Mouse (Mus musculus) cerebellum, adult 18-20 months (tissue): Measurements from ENCODE around the gene Kcnj14.

Experiments used
- DNase-seq, 2 experiments: peaks; one replicate each; pipeline ENCODE4 v3.0.0; 2021

Gene Kcnj14

DNA sequence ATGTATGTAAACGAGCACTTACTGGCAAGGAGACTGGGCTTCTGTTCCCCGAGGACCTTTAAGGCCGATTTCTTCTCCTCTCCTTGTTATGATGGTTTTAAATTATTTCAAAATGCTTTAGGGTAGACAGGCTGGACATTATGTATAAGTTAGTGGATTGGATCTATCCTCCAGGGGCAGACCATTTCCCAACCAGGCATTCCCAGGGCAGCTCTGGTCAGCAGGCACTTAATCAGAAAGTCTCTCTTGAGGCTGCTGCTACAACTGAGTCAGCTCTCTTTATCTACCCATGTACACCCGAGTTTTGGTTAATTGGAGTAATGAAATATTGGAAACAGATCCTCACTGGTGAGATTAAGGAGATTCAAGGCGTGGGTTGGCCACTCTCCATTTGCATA is 6.5 kb upstream of the Kcnj14 start:
- DNase-seq: no peak

DNA sequence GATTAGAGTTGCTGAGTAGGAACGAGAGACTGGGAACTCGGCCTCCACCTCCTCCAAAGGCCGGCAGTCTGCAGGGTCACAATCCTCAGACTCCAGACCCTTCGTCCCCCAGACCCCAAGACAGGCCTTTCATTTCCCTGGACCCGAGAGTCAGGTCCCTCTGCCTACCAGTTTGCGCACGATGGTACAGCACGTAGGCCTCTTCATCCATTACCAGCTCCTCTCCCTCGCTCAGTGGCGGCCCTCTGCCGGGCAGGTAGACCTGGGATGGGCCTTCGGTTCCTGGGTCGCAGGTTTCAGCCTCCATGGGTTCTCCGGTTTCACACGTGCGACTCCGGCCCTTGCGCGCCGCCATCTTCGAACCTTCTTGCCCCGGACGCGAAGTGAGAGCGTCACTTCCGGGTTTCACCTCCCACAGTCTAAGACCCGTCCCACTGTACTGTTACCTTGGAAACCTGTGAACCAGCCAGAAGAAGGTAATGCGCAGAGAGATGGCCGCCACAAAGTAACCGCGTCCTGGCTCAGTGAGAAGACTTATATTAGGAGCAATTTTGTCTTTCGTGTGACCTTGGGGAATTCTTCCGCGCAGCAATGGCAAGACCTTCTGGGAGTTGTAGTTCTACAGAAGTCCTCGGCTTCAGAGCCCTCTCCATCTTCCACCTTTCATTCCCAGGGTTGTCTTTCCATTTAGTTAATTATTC is 6.0 kb upstream of the Kcnj14 start, which contains the start of gene Grwd1:
Grwd1 (minus strand) TSS at position 518 of the 701 bp plus-strand sequence.
- peak; percentile 84 to 88 for DNase-seq

DNA sequence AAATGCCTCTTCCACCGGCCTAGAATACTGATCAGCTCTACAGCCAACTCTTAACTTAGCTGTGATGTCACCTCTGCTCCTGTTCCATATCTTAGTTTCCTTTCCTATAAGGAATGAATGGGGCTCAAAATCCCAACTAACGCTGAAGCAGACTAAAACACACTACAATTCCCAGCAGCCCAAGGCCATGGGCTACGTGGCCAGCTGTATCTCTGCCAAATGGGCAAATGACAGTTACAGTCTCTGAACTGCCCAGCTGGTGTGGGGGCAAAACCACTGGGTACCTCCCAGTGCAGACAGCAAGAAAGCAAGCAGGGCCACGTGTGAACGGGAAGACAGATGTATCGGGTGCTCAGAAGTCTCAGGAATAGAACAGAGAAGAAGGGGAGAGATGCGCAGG is 2.0 kb upstream of the Kcnj14 start:
- no peak for DNase-seq

DNA sequence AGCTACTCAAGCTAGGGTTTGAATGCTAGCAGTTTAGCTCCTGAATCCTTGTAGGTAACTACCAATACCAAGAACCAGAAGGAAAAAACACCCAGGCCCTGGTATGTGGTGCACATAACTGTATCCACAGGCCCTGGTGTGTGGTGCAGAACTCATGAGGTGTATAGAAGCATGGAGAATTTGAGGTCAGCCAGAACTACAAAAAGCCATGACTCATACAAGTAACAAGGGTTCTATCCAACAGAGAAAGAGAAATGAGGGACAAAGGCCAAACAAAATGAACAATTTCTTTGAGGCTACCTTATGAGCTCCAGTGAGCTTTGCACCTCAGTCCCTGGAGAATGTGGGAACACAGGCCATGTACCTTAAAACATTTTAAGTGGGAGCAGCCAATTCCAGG is 3.7 kb downstream of the Kcnj14 start:
- no peak for DNase-seq

DNA sequence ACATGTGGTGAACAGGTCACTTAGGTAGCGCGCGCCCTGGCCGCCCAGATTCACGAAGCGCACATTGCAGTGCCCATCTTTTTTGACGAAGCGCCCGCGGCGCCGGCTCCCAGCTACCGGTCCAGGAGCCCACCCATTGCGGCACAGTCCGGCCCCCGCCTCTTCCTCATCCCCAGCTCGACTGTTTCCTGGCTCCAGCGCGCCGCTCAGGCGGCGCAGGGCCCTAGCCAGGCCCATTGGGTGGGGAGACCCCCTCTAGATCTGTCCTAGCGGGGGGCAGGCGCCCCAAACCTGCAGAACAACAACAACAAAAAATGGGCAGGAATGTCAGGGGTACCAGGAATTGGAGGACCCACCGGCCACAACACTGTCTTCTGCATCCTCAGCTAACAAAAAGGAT is 4.7 kb downstream of the Kcnj14 start:
- no peak for DNase-seq

DNA sequence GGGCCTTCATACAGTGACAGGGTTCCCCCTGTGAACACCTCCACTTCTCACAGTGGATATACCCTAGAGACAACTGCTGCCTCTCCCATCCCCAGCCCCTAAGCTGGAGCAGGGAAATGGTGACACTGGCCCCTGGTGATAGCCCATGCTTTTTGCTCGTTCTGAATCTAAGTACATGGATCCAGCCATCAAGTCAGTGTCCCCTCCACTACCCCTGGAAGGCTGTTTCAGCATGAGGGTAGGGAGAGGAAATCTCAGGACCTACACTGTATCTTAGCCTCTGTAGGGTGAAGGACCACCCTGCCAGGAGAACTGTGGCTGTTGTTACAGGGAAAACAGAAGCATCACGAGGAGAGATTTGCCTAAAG is 8.6 kb downstream of the Kcnj14 start:
- no peak for DNase-seq

DNA sequence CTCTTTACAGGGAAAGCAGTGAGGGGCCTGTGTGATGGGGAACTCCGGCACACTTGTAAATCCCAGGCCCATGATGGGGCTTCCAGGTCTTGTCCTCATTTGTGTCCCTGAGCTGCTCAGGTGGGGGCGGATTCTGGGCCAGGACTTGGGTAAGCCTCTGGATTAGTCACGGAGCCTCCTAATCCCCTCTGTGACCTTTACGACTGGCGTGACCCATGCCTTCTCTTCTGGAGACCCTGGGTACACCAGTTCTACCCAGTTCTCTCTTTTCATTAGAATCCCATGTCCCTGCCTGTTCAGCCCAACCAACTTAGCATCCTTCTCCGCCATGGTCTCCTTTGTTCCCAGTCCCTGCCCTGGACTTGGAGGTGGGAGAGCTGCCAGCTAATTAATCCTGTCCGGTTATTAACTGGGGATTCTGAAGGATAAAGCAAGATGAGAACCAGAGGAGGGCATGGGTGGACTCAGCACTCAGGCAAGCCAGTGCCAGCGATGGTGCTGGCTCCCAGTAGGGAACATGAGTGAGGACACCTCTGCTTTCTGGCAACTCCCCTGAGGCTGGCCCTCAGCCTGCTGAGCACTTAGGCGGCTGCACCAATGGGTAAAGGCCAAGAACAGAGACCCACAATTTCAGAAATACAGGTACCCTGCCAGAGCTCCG is 9.1 kb downstream of the Kcnj14 start:
- peak in 1 of 2 experiments; percentile 27 for DNase-seq

DNA sequence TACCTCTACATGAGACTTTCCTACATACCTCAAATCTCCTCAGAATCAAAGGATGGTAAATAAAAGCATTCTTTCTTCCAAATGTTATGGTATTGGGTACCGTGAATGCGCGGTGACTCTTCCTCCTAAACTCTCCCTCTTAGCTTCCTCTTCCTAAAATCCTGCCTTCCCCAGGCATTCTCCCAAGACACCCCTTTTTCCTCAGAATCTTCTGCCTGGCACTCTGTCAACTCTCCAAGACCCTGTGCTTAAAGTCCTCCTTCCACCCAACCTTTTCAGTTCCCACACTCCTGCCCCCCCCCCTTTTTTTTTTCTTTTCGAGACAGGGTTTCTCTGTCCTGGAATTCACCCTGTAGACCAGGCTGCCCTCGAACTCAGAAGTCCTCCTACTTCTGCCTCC is 9.7 kb downstream of the Kcnj14 start:
- DNase-seq: no peak

DNA sequence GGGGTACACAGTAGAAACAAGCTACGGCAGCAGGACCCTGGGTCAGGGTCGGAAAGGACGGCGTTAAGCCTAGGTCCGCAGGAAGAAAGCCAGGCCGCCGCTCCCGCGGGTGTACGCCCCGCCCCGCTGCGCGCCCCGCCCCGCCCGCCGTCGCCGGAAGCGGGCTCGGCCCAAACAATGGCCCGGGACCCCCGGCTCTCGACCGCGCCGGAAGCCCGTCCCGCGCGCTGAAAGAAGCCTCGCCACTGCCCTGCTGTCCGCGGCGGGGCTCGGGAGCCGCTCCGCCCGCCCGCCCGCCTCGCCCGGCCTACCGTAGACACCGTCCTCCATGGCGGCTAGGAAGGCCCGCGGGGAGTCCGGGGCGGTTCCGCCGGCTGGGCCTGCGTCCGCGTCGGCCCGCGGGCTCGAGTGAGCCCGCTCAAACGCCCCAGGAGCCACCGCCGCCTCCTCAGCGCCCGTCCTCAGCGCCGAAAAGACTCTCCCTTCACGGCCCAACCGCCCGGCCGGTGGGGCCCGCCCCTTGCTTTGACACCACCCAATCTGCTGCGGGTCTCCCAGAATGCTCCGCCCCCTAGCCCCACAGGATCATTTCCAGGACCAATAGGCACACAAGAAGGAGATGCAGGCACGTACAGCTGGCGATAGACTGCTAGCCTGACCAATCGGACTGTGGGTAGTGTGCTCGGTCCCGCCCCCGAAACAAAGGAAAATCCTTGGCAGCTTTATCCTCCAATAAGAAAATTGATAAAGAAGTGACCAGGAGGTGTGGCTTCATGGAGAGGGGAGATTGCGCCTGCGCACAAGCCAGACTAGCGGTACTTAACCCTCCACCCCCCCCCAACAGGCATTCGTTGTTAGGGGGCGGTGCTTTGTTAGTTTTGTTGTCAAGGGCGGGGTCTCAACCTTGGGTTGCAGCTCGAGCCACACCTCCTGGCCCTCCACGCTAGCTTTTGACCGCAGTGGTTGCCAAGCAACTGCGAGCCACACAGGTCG is 10.5 kb downstream of the Kcnj14 start, which contains the start of gene Cyth2:
Cyth2 (minus strand) TSS at position 795 of the 993 bp plus-strand sequence.
- DNase-seq: peak; percentile 99 to 100

DNA sequence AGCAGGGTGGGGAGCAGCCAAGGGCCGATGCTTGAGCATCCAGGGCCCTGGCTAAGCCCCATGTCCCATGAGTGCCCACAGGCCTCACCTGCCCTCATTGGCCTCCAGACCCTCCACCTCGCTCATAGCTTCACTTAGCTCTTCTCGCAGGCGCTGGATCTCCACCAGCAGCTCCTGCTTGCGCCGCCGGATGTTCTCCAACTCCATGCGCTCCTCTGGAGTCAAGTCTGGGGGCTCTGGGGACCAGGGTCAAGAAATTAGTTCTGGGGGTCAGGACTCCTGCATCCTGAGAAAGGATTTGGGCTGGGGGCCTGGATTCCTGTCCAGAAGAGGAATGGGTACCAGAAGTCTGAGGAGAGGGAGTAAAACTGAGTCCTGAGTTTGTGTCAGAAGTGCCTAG is 11.7 kb downstream of the Kcnj14 start:
- peak in 1 of 2 experiments; percentile 16 for DNase-seq

DNA sequence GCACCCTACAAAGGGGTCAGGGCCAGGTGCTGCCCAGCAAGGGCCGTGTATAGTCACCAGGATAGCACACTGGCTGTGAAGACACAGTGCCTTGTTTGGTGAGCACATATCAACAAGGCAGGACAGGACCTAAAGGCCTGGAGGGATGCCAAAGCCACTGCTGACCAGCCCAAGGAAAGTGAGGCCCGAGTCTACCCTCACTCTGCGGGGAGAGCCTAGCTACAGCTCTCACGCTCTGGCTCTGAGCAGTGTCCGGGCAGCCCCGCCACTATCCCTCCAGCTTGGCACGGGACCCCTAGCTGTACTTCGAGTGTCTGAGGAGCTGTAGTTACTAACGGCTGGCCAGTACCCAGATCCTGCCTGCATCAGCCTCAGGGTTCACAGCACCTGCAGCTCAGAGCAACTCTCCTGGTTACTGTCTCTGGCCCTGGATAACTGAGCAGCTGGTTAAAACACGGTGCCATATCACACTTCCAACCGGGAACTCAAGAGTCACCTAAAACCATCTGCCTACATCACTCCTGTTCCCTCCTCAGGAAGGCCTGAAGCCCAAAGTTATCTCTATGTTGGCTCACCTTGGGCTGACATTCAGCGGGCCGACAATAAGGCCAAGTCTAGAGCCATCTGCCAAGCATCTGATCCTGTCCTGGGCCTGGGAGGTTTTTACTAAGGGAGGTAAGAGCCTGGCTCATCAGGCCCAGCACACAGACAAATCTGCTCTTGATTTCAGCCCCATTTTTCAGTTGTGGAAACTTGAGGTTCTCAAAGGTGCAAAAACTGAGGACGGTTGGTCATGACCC is 15.1 kb downstream of the Kcnj14 start:
- DNase-seq: peak; percentile 38 to 44

DNA sequence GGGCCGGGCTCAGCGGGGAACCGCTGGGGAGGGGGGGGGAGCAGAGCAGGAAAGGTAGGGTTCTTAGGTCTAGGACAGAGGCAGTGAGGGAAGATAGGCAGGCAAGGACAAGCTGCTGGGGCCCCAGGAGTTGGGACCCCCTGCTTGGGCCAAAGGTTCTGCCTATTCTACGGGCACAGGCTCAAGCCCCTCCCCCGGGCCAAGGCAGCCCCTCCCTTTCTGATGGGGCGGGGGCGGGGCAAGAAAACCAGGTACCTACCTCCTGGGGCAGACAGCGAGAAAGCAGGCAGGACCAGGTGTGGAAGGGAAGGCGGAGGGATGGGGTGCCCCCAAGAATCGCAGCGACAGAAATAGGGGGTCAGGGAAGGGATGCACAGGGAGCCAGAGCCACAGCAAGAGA is 16.1 kb downstream of the Kcnj14 start:
- DNase-seq: no peak

DNA sequence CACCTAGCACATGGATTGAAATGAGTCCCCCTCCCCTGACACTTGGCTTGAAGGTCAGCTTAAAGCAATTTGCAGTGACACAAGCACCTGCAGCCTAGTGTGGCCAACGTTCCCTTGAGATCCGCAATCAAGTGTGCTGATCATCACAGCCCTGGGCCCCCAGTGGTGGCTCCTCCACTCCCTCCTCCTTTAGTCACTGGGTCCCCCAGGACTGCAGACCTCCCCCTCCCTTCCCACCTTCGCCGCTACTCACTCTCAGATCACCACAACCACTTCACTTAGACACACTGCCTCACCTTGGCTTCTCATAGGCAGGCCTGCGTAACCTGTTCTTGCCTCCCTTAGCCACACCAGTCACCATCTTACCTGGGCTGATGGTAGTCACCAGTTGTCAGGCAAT is 18.6 kb downstream of the Kcnj14 start:
- no peak for DNase-seq

DNA sequence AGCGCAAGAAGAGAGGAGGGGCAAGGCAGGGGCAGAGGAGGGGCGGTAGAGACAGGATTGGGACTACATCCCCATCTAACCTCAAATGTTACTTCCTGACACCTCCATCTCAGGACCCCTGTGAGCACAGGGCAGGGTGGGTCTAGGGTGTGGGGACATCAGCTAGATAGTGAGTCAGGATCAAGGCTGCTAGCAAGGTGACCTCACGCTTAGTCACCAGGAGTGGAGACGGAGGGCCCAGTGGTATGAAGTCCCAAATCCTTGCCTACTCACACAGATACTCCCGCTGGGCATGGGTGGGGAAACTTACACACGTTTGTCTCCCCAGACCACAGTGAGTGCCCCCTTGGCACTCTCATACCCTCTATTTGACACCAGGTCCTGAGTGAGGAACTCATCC is 22.0 kb downstream of the Kcnj14 start:
- no peak for DNase-seq

DNA sequence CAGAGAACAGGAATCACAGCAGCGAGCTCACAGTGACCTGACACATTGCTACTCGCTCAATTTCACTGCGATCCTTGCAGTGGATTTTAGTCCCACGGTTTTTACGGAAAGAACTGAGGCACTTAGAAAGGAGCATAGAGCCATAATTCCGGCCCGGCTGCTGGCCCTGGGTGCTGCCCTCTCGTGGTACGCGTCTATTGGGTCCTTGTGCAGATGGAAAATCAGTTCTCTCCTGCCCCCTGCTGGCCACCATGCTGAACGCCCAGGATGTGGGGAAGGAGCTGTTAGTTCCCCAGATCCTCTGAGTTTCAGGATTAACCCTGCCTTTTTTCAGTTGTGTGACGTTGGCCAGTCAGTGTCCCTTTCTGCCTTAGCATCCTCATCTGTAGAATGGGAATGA is 23.2 kb downstream of the Kcnj14 start:
- peak; percentile 91 to 96 for DNase-seq

DNA sequence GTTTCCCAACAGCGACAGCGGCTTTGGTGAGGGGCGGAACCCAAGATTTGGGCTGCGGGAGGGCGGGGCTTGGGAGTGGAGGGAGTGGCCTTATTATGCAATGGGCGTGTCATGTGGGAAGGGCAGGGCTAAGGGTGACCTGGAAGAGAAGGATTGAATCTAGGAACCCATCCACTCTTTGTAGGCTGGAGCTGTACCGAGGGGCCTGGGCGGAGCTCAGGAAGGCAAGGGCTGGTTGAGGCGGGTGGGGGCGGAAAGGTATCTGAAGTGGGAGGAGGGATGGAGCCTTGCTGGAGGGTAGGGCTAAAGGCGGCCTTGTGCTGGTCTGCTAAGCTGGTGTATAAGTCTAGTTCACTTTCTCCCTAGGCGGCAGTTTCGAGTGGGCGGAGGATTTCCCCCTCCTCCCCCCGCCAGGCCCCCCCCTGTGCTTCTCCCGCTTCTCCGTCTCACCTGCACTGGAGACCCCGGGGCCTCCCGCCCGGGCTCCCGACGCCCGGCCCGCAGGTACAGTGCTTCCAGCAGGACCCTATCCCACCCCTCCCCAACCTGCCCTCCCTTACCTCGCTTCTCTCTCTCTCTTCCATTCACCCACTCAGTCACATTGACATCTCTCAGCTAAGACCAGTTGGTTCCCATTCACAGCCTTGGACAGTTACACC is 23.9 kb downstream of the Kcnj14 start:
- DNase-seq: peak in 1 of 2 experiments; percentile 23

DNA sequence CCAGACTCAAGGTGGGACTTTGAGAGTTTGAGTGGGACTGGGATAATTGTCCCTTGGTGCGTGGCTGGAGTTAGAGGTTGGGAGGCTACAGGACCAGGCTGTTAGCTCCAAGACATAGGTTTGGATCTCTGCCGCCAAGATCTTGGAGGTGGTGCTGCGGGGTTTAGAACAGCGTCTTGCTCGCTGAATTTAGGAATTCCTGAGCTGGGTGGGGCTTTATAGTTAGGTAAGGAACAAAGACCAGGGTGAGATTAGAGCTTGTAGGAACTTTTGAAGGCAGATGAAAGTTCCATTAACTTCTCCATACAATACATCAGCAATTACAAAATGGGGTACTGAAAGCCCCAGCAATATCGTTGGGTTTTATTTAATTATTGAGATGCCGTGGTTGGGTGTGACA is 24.6 kb downstream of the Kcnj14 start:
- no peak for DNase-seq

DNA sequence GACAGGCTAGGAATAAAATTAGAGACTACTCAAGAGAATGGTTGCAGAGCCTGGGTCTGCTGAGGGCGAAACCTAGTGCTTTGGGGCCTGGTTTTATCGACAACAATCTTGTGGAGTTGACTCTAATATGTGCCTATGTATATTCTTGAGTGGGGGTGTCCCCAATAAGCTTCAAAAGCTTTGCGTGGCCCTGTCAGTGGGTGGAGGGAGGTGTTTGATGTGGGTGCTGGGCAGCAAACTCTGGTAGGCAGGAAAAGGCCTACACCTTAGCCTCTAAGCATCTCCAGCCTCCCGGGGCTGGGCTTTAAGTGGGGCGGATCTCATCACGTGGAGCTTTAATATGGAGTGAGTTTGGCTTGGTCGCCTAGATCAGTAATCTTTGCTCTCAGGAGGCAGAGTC is 25.7 kb downstream of the Kcnj14 start:
- peak in 1 of 2 experiments; percentile 9 for DNase-seq

DNA sequence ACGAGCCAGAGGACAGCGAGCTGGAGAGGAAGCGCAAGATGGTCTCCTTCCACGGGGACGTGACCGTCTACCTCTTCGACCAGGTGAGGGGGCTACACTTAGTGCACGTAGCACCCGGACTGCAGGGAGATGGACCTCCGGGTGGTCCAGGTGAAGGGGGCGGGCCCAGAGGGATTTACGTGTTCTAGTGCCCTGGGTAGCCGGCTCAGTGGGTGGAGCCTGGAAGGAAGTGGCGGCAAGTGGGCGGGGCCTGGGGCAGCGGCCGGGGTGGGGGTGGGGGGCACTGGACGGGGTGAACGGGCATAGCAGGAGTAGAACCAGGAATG is 26.1 kb downstream of the Kcnj14 start:
- DNase-seq: peak; percentile 41 to 45

DNA sequence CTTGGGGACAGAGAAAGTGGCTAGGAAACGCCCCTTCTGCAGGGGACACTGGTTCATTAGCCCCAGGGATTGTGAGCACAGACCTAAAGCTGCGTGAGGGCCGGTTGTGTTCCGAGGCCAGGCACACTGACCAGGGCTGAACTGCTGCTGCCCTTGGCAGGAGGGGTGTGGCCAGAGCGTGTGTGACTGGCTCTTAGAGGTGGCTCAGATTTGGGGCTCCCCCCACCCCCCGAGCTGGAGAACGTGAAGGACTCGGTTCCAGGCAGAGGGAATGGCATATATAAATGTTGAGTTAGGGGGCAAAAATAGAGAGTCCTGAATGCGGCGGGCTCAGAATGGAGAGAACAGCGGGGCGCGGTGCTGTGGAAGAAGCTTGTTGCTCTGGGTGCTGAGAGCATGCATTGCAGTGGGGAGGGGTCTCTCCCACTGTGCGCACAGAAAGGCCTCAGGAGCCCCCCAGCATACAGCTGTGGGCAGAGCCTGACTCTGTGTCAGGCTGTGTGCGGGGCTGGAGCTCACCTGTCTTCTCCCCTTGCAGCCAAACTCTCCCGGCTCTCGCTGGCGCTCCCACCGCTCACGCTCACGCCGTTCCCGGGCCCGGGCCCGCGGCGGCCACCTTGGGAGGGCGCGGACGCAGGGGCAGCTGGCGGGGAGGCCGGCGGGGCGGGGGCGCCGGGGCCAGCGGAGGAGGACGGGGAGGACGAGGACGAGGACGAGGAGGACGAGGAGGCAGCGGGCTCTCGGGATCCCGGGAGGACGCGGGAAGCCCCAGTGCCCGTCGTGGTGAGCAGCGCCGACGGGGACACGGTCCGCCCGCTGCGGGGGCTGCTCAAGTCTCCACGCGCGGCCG is 26.7 kb downstream of the Kcnj14 start:
- peak in 1 of 2 experiments; percentile 22 for DNase-seq

DNA sequence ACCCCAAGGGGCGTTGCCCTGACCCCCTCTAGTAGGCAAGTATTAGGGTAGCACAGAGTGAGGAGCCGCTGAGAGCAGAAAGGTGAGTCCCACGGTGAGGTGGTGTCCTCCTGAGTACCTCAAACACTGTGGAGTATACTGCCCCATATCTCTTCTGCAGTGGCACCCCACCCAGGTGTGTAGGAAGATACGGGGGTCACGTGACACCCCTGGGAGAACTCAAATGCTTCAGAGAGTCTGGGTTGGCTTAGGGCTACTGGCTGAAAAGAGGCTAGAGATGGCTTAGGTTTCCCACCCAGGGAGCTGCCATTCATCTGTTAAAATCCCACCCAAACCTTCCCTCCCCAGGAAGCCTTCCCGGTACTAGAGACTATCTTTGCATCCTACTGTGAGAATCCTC is 27.6 kb downstream of the Kcnj14 start:
- no peak for DNase-seq
